Mouse (Mus musculus): ENCODE data around the gene Zfp710.

- TF ChIP-seq POLR2A (IDR thresholded peaks at IDR 0.05; ENCODE audit: low read depth, low read length) (no peak), CTCF (IDR thresholded peaks at IDR 0.05; ENCODE audit: borderline replicate concordance, insufficient read depth, low read length) (no peak)
Measured at GRCm38 (mm10) chr7:80051835-80052234, 27.2 kb downstream of the Zfp710 start.
